Mouse (Mus musculus) heart, embryonic 10.5 days (tissue): ENCODE measurements around the gene Tagln2. TPM values are rescaled to one million over a fixed set of nuclear protein-coding genes. Genes with fewer than 3 reads are reported as not detected.
A peak's percentile ranks its signal among the peaks of the same experiment; 100 is the strongest.

ENCODE experiments used
- DNase-seq: peaks from one replicate; pipeline ENCODE4 v3.0.0-alpha.2; 2017; ENCODE audit warnings: low spot score
- H3K27ac ChIP-seq: fragments of 300-500 bp; sonication (generic); 2 replicates; pipeline ENCODE4 v1.5.1; 2016; ENCODE audit warnings: mild to moderate bottlenecking
- H3K27me3 ChIP-seq: fragments of 300-500 bp; sonication (generic); 2 replicates; pipeline ENCODE4 v1.6.1; 2016; ENCODE audit warnings: mild to moderate bottlenecking; ENCODE audit not compliant: poor library complexity, insufficient read depth, severe bottlenecking
- H3K36me3 ChIP-seq: fragments of 300-500 bp; sonication (generic); 2 replicates; pipeline ENCODE4 v1.6.1; 2016; ENCODE audit warnings: mild to moderate bottlenecking, moderate library complexity
- H3K4me1 ChIP-seq: fragments of 300-500 bp; sonication (generic); 2 replicates; pipeline ENCODE4 v1.6.1; 2016; ENCODE audit warnings: mild to moderate bottlenecking
- H3K4me3 ChIP-seq: fragments of 300-500 bp; sonication (generic); 2 replicates; pipeline ENCODE4 v1.5.1; 2016; ENCODE audit warnings: mild to moderate bottlenecking, moderate library complexity
- H3K9me3 ChIP-seq: fragments of 300-500 bp; sonication (generic); 2 replicates; pipeline ENCODE4 v1.6.1; 2016; ENCODE audit warnings: mild to moderate bottlenecking, moderate library complexity
- WGBS: fragments of 180-500 bp; shearing (Covaris S2); methylation state at CpG from one replicate; pipeline ENCODE4 v1.1.7; 2016; 5-methylcytosine and 5-hydroxymethylcytosine counted together
- polyA plus RNA-seq: library from polyadenylated mRNA; unstranded; fragments of >200 nt; fragmentation: Nextera tagmentation; extraction: Ambion mirVana; gene quantifications from 2 replicates; pipeline ENCODE4 v1.2.1, GENCODE M21; 2016

The Tagln2 gene
- polyA plus RNA-seq, result 276 and 315 TPM in 2 replicates

- Histone ChIP-seq H3K27me3 (peaks cover 19% of the 10 kb centered on the region), H3K36me3 (peaks cover 31% of the 10 kb centered on the region), H3K4me1 (peaks cover 71% of the 10 kb centered on the region), H3K4me3 (peak within 1 kb of the TSS; percentile 79), H3K27ac (peak within 1 kb of the TSS; percentile 92), H3K9me3 (no peaks in the 10 kb centered on the region)
- DNase-seq, result peak; percentile 95
- 1% methylated on average over 30 of the region's 30 CpGs for WGBS
Measured at GRCm38 (mm10) chr1:172499765-172500441, at the start of gene Tagln2. Gene Tagln2, plus strand, starts transcription at chr1:172500047.

GRCm38 (mm10) chr1:172450226-172450625 is 49.6 kb upstream of the Tagln2 start:
- Histone ChIP-seq H3K4me1 (peaks cover 6% of the 10 kb centered on the region; the same call in 1 of the 2 replicates), H3K27me3 (no peaks in the 10 kb centered on the region), H3K36me3 (no peaks in the 10 kb centered on the region), H3K4me3 (no peak overlapping the region), H3K27ac (no peak overlapping the region), H3K9me3 (no peaks in the 10 kb centered on the region)
- no peak for DNase-seq
- 14% methylated on average over 2 of the region's 2 CpGs for WGBS

- Histone ChIP-seq H3K36me3 (no peaks in the 10 kb centered on the region), H3K4me3 (no peak overlapping the region), H3K27ac (no peak overlapping the region), H3K27me3 (no peaks in the 10 kb centered on the region), H3K9me3 (no peaks in the 10 kb centered on the region), H3K4me1 (peaks cover 6% of the 10 kb centered on the region; the same call in 1 of the 2 replicates)
- DNase-seq, result no peak
- WGBS, result 38% methylated on average over 17 of the region's 17 CpGs
Measured at GRCm38 (mm10) chr1:172450848-172451470, 48.9 kb upstream of the Tagln2 start.

DNA sequence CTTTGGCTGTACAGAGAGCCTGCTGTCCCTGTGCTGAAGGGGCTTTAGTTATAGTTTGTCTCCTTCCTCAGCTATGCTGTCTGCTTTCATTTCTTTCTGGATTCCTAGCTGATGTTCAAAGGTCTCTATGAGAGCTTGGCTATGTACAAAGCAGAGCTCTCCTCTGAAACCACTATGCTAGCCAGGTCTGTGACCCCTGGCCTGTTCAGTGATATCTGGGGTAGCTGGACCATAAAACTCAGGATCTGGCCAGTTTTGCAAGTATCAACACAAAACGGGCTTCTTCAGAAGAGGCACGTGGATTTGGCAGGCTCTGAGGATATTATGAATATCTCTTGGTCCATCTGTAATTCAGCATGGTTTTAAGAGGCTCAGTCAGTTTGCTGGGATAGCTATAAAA is 46.9 kb upstream of the Tagln2 start:
- Histone ChIP-seq H3K27ac (no peak overlapping the region), H3K27me3 (no peaks in the 10 kb centered on the region), H3K36me3 (no peaks in the 10 kb centered on the region), H3K9me3 (no peaks in the 10 kb centered on the region), H3K4me1 (peaks cover 9% of the 10 kb centered on the region), H3K4me3 (no peak overlapping the region)
- no peak for DNase-seq
- WGBS, result 82% methylated on average over 2 of the region's 2 CpGs

DNA sequence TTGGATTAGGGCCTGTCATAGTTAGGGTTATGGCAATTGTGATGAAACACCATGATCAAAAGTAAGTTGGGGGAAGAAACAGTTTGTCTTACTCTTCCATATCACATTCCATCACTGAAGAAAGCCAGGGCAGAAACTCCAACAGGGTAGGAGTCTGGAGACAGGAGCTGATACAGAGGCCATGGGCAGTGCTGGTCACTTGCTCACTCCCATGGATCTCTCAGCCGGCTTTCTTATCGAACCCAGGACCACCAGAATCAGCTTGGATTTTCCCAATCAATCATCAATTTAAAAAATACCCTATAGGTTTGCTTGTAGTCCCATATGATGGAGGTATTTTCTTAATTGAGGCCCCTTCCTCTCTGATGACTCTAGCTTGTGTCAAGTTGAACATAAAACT is 46.0 kb upstream of the Tagln2 start:
- no peaks in the 10 kb centered on the region for H3K36me3 ChIP-seq
- H3K4me3 ChIP-seq, result no peak overlapping the region
- H3K27me3 ChIP-seq, result no peaks in the 10 kb centered on the region
- no peaks in the 10 kb centered on the region for H3K9me3 ChIP-seq
- 76% methylated on average over 2 of the region's 2 CpGs for WGBS
- H3K4me1 ChIP-seq, result peaks cover 10% of the 10 kb centered on the region
- no peak for DNase-seq
- H3K27ac ChIP-seq, result no peak overlapping the region

- WGBS, result 21% methylated on average over 4 of the region's 4 CpGs
Measured at GRCm38 (mm10) chr1:172455416-172455815, 44.4 kb upstream of the Tagln2 start.

DNA sequence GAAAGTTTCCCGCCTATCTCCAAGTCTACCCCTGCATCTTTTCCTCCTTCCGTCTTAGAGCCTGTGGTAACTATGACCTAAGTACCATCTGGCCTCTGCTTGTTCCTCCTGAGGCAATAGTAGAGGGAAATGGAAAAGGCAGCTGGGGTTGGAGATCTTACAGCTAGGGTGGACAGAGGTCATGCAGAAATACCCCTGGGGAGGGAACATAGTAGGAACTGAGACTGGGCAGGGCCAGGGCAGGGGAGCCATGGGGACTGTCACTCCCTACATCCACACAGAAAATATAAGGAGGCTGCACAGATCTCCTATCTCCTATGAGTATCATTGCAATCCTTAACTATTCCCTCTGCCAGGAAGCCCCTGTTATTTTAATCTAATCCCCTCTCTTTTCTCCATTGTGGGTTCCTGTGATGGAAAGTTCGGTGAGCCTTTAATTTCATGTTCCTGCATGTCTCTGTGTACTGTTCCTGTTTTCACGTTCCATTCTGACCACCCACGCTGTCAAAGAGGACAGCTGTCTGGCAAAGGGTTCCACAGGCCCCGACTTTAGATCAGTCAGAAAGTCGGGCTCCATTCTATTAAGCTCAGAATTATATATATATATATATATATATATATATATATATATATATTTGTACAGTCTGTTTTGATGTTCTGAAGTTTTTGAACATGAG is 43.7 kb upstream of the Tagln2 start:
- WGBS, result 61% methylated on average over 7 of the region's 7 CpGs
- no peaks in the 10 kb centered on the region for H3K9me3 ChIP-seq
- H3K36me3 ChIP-seq, result no peaks in the 10 kb centered on the region
- peaks cover 4% of the 10 kb centered on the region; the same call in 1 of the 2 replicates for H3K4me1 ChIP-seq
- DNase-seq, result no peak
- H3K27ac ChIP-seq, result no peak overlapping the region
- H3K4me3 ChIP-seq, result no peak overlapping the region
- H3K27me3 ChIP-seq, result no peaks in the 10 kb centered on the region

More at GRCm38 (mm10) chr1:172455416-172455815, 44.4 kb upstream of the Tagln2 start:
- H3K4me1 ChIP-seq, result peaks cover 10% of the 10 kb centered on the region
- no peak overlapping the region for H3K27ac ChIP-seq
- no peaks in the 10 kb centered on the region for H3K9me3 ChIP-seq
- DNase-seq, result no peak
- no peak overlapping the region for H3K4me3 ChIP-seq
- H3K36me3 ChIP-seq, result no peaks in the 10 kb centered on the region
- no peaks in the 10 kb centered on the region for H3K27me3 ChIP-seq

DNA sequence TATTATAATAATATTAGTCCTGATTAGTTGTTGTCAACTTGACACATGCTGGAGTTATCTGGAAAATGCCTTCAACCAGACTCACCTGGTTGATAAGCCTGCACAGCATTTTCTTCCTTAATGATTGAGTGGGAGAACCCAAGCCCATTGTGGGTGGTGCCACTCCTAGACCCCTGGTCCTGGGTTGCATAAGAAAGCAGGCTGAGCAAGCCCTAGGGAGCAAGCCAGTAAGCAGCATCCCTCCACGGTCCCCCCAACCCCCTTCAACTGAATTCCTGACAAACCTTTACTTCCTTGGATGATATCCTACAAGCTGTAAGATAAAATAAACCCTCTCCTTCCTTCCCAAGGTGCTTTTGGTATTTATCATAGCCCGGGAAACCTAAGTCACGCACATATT is 42.7 kb upstream of the Tagln2 start:
- Histone ChIP-seq H3K36me3 (no peaks in the 10 kb centered on the region), H3K4me3 (no peak overlapping the region), H3K9me3 (no peaks in the 10 kb centered on the region), H3K27me3 (no peaks in the 10 kb centered on the region), H3K4me1 (peaks cover 4% of the 10 kb centered on the region; the same call in 1 of the 2 replicates), H3K27ac (no peak overlapping the region)
- 86% methylated on average over 3 of the region's 3 CpGs for WGBS
- no peak for DNase-seq

GRCm38 (mm10) chr1:172458041-172458440 is 41.8 kb upstream of the Tagln2 start:
- H3K4me3 ChIP-seq, result no peak overlapping the region
- no peak overlapping the region for H3K27ac ChIP-seq
- 72% methylated on average over 3 of the region's 3 CpGs for WGBS
- H3K27me3 ChIP-seq, result no peaks in the 10 kb centered on the region
- no peaks in the 10 kb centered on the region for H3K9me3 ChIP-seq
- no peak for DNase-seq
- H3K36me3 ChIP-seq, result no peaks in the 10 kb centered on the region
- H3K4me1 ChIP-seq, result peaks cover 4% of the 10 kb centered on the region; the same call in 1 of the 2 replicates

GRCm38 (mm10) chr1:172461602-172462001 is 38.2 kb upstream of the Tagln2 start:
- DNase-seq, result no peak
- H3K4me3 ChIP-seq, result no peak overlapping the region
- H3K9me3 ChIP-seq, result no peaks in the 10 kb centered on the region
- no peak overlapping the region for H3K27ac ChIP-seq
- 53% methylated on average over 2 of the region's 2 CpGs for WGBS
- H3K4me1 ChIP-seq, result peaks cover 10% of the 10 kb centered on the region
- H3K36me3 ChIP-seq, result no peaks in the 10 kb centered on the region
- H3K27me3 ChIP-seq, result no peaks in the 10 kb centered on the region

DNA sequence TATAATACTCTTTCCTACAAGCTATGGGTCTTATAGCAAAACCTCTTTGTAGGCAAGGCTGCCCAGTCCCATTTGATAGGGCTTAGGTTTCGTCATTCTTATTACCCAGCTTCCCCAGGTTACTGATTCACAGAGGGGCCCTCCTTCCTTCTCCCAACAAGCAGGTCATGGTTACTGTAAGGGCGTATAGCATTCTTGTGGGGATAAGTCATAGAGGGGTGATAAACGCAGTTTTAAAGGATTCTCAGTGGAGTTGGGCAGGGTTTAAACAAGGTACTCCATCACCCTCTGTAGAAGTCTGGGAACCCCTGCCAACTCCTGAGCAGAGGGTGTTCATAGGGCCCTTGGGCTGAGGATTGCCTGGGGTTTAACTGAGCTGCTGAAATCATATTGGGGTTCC is 37.3 kb upstream of the Tagln2 start:
- 81% methylated on average over 3 of the region's 3 CpGs for WGBS
- Histone ChIP-seq H3K4me3 (no peak overlapping the region), H3K4me1 (peaks cover 10% of the 10 kb centered on the region), H3K9me3 (no peaks in the 10 kb centered on the region), H3K27ac (no peak overlapping the region), H3K36me3 (no peaks in the 10 kb centered on the region), H3K27me3 (no peaks in the 10 kb centered on the region)
- DNase-seq, result no peak

DNA sequence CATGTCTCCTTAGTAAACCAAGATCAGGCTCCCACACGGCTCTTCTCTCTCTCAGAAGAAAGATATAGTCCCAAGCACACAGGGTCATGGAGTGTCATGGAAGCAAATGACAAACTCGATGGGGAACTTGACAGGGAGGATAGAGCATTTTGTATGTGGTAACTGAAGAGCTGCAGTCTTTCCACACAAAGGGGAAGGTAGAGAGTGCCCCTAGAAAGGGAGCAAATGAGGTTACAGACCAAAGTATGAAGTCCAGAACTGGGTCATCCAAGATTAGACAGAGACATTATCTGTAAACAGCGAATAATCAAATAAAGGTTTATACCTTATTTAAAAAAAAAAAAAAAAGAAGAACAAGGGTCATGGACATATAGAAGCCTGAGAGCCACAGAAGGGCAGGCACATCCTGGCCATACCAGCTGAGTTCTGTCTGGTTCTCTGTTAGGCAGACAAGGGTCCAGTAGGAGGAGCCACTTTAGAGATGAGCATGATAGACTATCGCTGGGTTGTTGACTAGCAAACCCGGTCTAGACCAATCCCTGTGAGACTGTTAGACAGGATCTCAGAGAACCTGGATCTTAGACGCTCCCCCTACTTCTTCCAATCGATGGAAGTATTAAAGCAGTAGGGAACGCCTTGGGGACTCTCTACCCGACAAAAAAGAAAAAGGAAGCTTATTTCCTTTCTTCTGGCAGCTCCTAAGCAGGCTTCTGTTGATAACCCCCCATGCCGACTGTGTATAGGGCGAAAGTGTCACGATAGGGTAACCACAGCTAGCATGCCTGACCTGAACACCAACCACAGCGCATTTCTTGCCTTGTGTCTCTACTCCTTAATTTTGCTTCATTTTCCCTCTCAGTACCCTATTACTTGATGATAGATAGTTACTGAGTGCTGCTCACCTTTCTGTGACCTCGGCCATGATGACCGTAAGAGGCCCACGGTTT is 36.2 kb upstream of the Tagln2 start:
- H3K9me3 ChIP-seq, result no peaks in the 10 kb centered on the region
- no peaks in the 10 kb centered on the region for H3K36me3 ChIP-seq
- H3K4me3 ChIP-seq, result no peak overlapping the region
- H3K27me3 ChIP-seq, result no peaks in the 10 kb centered on the region
- 73% methylated on average over 16 of the region's 16 CpGs for WGBS
- H3K4me1 ChIP-seq, result peaks cover 7% of the 10 kb centered on the region; the same call in 1 of the 2 replicates
- DNase-seq, result no peak
- no peak overlapping the region for H3K27ac ChIP-seq
